Mouse (Mus musculus) CH12.LX (cell line): ENCODE measurements at regions not wholly inside any gene's neighbourhood (a gene's known extent, or its start where the extent isn't known, plus 50 kb on each side); places are given as distances from the start of the nearest gene placed in this dataset.

Experiments used
- DNase-seq: peaks from one replicate; pipeline ENCODE4 v3.0.0-alpha.2; 2013; ENCODE audit errors: extremely low read depth
- H3K27ac ChIP-seq: 2 replicates; pipeline ENCODE4 v1.5.1; 2012; ENCODE audit warnings: low read depth, mild to moderate bottlenecking, control low read depth, moderate library complexity; ENCODE audit not compliant: insufficient read depth
- H3K27me3 ChIP-seq: replicated peaks from 2 replicates; pipeline ENCODE3; 2012; ENCODE audit warnings: inconsistent platforms
- H3K36me3 ChIP-seq, 2 experiments: replicated peaks in 1 of 2; 2 replicates each; pipeline versions ENCODE3 to v1.6.1; 2012; ENCODE audit warnings: inconsistent platforms in 1 of 2, low read length in 1 of 2, mild to moderate bottlenecking in 1 of 2, mixed read lengths in 1 of 2, moderate library complexity in 1 of 2; ENCODE audit not compliant: control insufficient read depth in 1 of 2, insufficient read depth in 1 of 2
- H3K4me1 ChIP-seq, 2 experiments: 2 replicates each; pipeline ENCODE4 v1.6.1; 2012; ENCODE audit warnings: inconsistent platforms in 1 of 2, moderate library complexity in 1 of 2; ENCODE audit not compliant: insufficient read depth in 2 of 2, control insufficient read depth in 1 of 2
- H3K4me2 ChIP-seq: 2 replicates; pipeline ENCODE4 v1.6.1; 2012; ENCODE audit warnings: low read depth, mild to moderate bottlenecking, control low read depth; ENCODE audit not compliant: poor library complexity, insufficient read depth, severe bottlenecking
- H3K4me3 ChIP-seq, 3 experiments: fragments of 150-350 bp in 1 of 3; sonication (generic) in 1 of 3; replicated peaks in 1 of 3; 2 replicates each; pipeline versions ENCODE3 to v1.5.1; 2011 to 2012; ENCODE audit warnings: low read depth in 2 of 3, low read length in 2 of 3, mild to moderate bottlenecking in 2 of 3, moderate library complexity in 2 of 3, control low read depth in 1 of 3, improper control_type of control experiment in 1 of 3, inconsistent platforms in 1 of 3, mixed read lengths in 1 of 3; ENCODE audit not compliant: poor library complexity in 1 of 3
- H3K79me2 ChIP-seq: replicated peaks from 2 replicates; pipeline ENCODE4 v1.6.1; 2012; ENCODE audit warnings: mild to moderate bottlenecking, moderate library complexity; ENCODE audit not compliant: control insufficient read depth, poor library complexity, insufficient read depth, severe bottlenecking; ENCODE audit errors: extremely low read depth
- H3K9ac ChIP-seq: 2 replicates; pipeline ENCODE4 v1.6.1; 2012; ENCODE audit warnings: low read depth, mild to moderate bottlenecking, control low read depth, moderate library complexity; ENCODE audit not compliant: insufficient read depth
- H3K9me3 ChIP-seq: replicated peaks from 2 replicates; pipeline ENCODE3; 2012; ENCODE audit warnings: low read length, inconsistent platforms, mixed read lengths
- CTCF ChIP-seq, 2 experiments: IDR thresholded peaks in 1 of 2; conservative IDR thresholded peaks in 1 of 2; 2 replicates each; pipeline ENCODE4 v1.5.1; 2011 to 2012; ENCODE audit warnings: low read depth in 2 of 2, low read length in 2 of 2, improper control_type of control experiment in 1 of 2, inconsistent platforms in 1 of 2, mild to moderate bottlenecking in 1 of 2, moderate library complexity in 1 of 2
- ELF1 ChIP-seq: IDR thresholded peaks from 2 replicates; pipeline ENCODE4 v1.6.1; 2014; ENCODE audit warnings: low read depth, mild to moderate bottlenecking, inconsistent platforms, low read length, improper control_type of control experiment
- ETS1 ChIP-seq: conservative IDR thresholded peaks from 2 replicates; pipeline ENCODE4 v1.6.1; 2012; ENCODE audit warnings: low read depth, mild to moderate bottlenecking, inconsistent platforms, low read length, improper control_type of control experiment, moderate library complexity
- HCFC1 ChIP-seq: IDR thresholded peaks from 2 replicates; pipeline ENCODE4 v1.6.1; 2012; ENCODE audit warnings: low read depth, mild to moderate bottlenecking, inconsistent platforms, low read length, improper control_type of control experiment
- IRF4 ChIP-seq: IDR thresholded peaks from 2 replicates; pipeline ENCODE4 v1.6.1; 2014; ENCODE audit warnings: low read depth, mild to moderate bottlenecking, inconsistent platforms, low read length, improper control_type of control experiment
- JUND ChIP-seq: conservative IDR thresholded peaks from 2 replicates; pipeline ENCODE4 v1.6.1; 2011; ENCODE audit warnings: low read depth, low read length, improper control_type of control experiment
- KAT2A ChIP-seq: IDR thresholded peaks from 2 replicates; pipeline ENCODE4 v1.6.1; 2012; ENCODE audit warnings: low read length, improper control_type of control experiment, inconsistent platforms; ENCODE audit not compliant: insufficient replicate concordance
- MAFK ChIP-seq: IDR thresholded peaks from 2 replicates; pipeline ENCODE4 v1.6.1; 2011; ENCODE audit warnings: low read length, improper control_type of control experiment; ENCODE audit not compliant: insufficient replicate concordance
- MAX ChIP-seq: IDR thresholded peaks from 2 replicates; pipeline ENCODE4 v1.6.1; 2011; ENCODE audit warnings: low read length, improper control_type of control experiment
- MAZ ChIP-seq: IDR thresholded peaks from 2 replicates; pipeline ENCODE4 v1.6.1; 2012; ENCODE audit warnings: low read depth, mild to moderate bottlenecking, inconsistent platforms, low read length, improper control_type of control experiment, moderate library complexity
- MEF2A ChIP-seq: IDR thresholded peaks from 2 replicates; pipeline ENCODE4 v1.6.1; 2014; ENCODE audit warnings: low read depth, mild to moderate bottlenecking, inconsistent platforms, low read length, improper control_type of control experiment, borderline replicate concordance
- MXI1 ChIP-seq: IDR thresholded peaks from 2 replicates; pipeline ENCODE4 v1.6.1; 2011; ENCODE audit warnings: mild to moderate bottlenecking, low read depth, low read length, improper control_type of control experiment
- NELFE ChIP-seq: IDR thresholded peaks from 2 replicates; pipeline ENCODE4 v1.6.1; 2011; ENCODE audit warnings: low read depth, low read length, improper control_type of control experiment
- PAX5 ChIP-seq: IDR thresholded peaks from 2 replicates; pipeline ENCODE4 v1.6.1; 2012; ENCODE audit warnings: low read length, inconsistent platforms, mixed read lengths
- POLR2A ChIP-seq: IDR thresholded peaks from 2 replicates; pipeline ENCODE4 v1.6.1; 2011; ENCODE audit warnings: low read depth, mild to moderate bottlenecking, improper control_type of control experiment, low read length
- POLR2AphosphoS2 ChIP-seq: IDR thresholded peaks from 2 replicates; pipeline ENCODE4 v1.6.1; 2011; ENCODE audit warnings: low read depth, low read length, improper control_type of control experiment
- USF2 ChIP-seq: conservative IDR thresholded peaks from 2 replicates; pipeline ENCODE4 v1.6.1; 2011; ENCODE audit warnings: low read depth, low read length, improper control_type of control experiment
- ZMIZ1 ChIP-seq: IDR thresholded peaks from 2 replicates; pipeline ENCODE4 v1.6.1; 2012; ENCODE audit warnings: low read depth, mild to moderate bottlenecking, inconsistent platforms, low read length, improper control_type of control experiment
- ZNF384 ChIP-seq: IDR thresholded peaks from 2 replicates; pipeline ENCODE4 v1.6.1; 2012; ENCODE audit warnings: low read depth, low read length, improper control_type of control experiment, inconsistent platforms
- dilution Hi-C: fragments of 300-500 bp; cut with MboI; formaldehyde crosslinking; loops from 2 replicates; pipeline ENCODE4 v1.14.3; 2020; ENCODE audit warnings: low sequenced_read_pairs; ENCODE audit not compliant: extremely low pct_unique_long_range_greater_than_20kb, extremely low pct_ligation_motif_present
- in situ Hi-C: fragments of 300-500 bp; cut with MboI; formaldehyde crosslinking; loops from 3 replicates; pipeline ENCODE4 v1.14.3; 2019; ENCODE audit warnings: low sequenced_read_pairs, low pct_ligation_motif_present, low pct_unique_long_range_greater_than_20kb, mixed read lengths

- TF ChIP-seq PAX5 = no peak
- Histone ChIP-seq H3K4me3 (no peak overlapping the region), H3K4me1 (peaks cover 0 to 4% of the 10 kb centered on the region in 2 experiments; a peak in 1 of 4 replicates), H3K27ac (no peak overlapping the region), H3K36me3 (no peaks in the 10 kb centered on the region), H3K79me2 (no peaks in the 10 kb centered on the region), H3K9me3 (no peaks in the 10 kb centered on the region), H3K27me3 (no peaks in the 10 kb centered on the region), H3K9ac (no peak overlapping the region), H3K4me2 (no peak overlapping the region)
- in situ Hi-C loops (no loop called here), dilution Hi-C loops (no loop called here)
- no peak for DNase-seq
Measured at GRCm38 (mm10) chr13:90238331-90238730, 148.9 kb upstream of the Xrcc4 start.

- Histone ChIP-seq H3K4me3 (no peak overlapping the region), H3K9me3 (no peaks in the 10 kb centered on the region), H3K27me3 (no peaks in the 10 kb centered on the region), H3K36me3 (no peaks in the 10 kb centered on the region), H3K9ac (no peak overlapping the region), H3K4me1 (peaks cover 0 to 10% of the 10 kb centered on the region in 2 experiments; a peak in 2 of 4 replicates), H3K79me2 (no peaks in the 10 kb centered on the region), H3K27ac (no peak overlapping the region), H3K4me2 (no peak overlapping the region)
- dilution Hi-C loops (no loop called here), in situ Hi-C loops (no loop called here)
- no peak for DNase-seq
- TF ChIP-seq USF2 (no peak), CTCF (conservative IDR thresholded peaks at IDR 0.05 in 1 of 2, IDR thresholded peaks at IDR 0.05 in 1 of 2; ENCODE audit: low read depth in 2 of 2, low read length in 2 of 2) (no peak), POLR2AphosphoS2 (no peak), HCFC1 (no peak), ZNF384 (no peak), MAZ (no peak), MAX (no peak), JUND (no peak), PAX5 (no peak), ETS1 (no peak), IRF4 (no peak), MAFK (no peak), NELFE (no peak), ZMIZ1 (no peak), ELF1 (no peak)
Measured at GRCm38 (mm10) chr13:90233986-90234385, 144.6 kb upstream of the Xrcc4 start.

GRCm38 (mm10) chr13:90233561-90233960 lies 144.2 kb upstream of the Xrcc4 start:
- Histone ChIP-seq H3K27ac (no peak overlapping the region), H3K9me3 (no peaks in the 10 kb centered on the region), H3K4me3 (no peak overlapping the region), H3K79me2 (no peaks in the 10 kb centered on the region), H3K36me3 (no peaks in the 10 kb centered on the region), H3K9ac (no peak overlapping the region), H3K4me1 (peaks cover 0 to 10% of the 10 kb centered on the region in 2 experiments; a peak in 2 of 4 replicates), H3K4me2 (no peak overlapping the region), H3K27me3 (no peaks in the 10 kb centered on the region)
- no peak for DNase-seq
- TF ChIP-seq MXI1 (no peak), MEF2A (no peak), POLR2A (no peak), KAT2A (no peak), CTCF (conservative IDR thresholded peaks at IDR 0.05 in 1 of 2, IDR thresholded peaks at IDR 0.05 in 1 of 2; ENCODE audit: low read depth in 2 of 2, low read length in 2 of 2) (no peak)
- dilution Hi-C loops (no loop called here), in situ Hi-C loops (no loop called here)
